Mouse (Mus musculus) bone marrow, adult 2 months (tissue): ENCODE measurements at regions not wholly inside any gene's neighbourhood (a gene's known extent, or its start where the extent isn't known, plus 50 kb on each side); places are given as distances from the start of the nearest gene placed in this dataset.

Experiments used
- CTCF ChIP-seq: fragments of 200-500 bp; IDR thresholded peaks from 2 replicates; pipeline ENCODE4 v1.5.1; 2011; ENCODE audit warnings: low read length, control low read depth; ENCODE audit not compliant: control insufficient read depth, insufficient read depth
- POLR2A ChIP-seq: fragments of 200-500 bp; IDR thresholded peaks from 2 replicates; pipeline ENCODE4 v1.6.1; 2011; ENCODE audit warnings: low read depth, mild to moderate bottlenecking, control low read depth, low read length, borderline replicate concordance; ENCODE audit not compliant: control insufficient read depth

GRCm38 (mm10) chr6:147944940-147945676 is 102.0 kb upstream of the Far2 start:
- TF ChIP-seq CTCF (no peak), POLR2A (no peak)
